Mouse (Mus musculus): Measurements from ENCODE around the gene Atrnl1.
A peak's percentile ranks its signal among the peaks of the same experiment; 100 is the strongest.

Gene Atrnl1

GRCm38 (mm10) chr19:58112151-58112550 lies 501.3 kb downstream of the Atrnl1 start:
- no peak for DNase-seq (ENCODE audit: low read depth, low spot score)

GRCm38 (mm10) chr19:58113092-58113731 lies 502.4 kb downstream of the Atrnl1 start:
- DNase-seq (ENCODE audit: low read depth, low spot score): no peak

GRCm38 (mm10) chr19:58117595-58117994 lies 506.8 kb downstream of the Atrnl1 start:
- DNase-seq (ENCODE audit: low read depth, low spot score): no peak

- DNase-seq (ENCODE audit: low read depth, low spot score): no peak
Measured at GRCm38 (mm10) chr19:58118141-58118835, 507.5 kb downstream of the Atrnl1 start.

GRCm38 (mm10) chr19:58118864-58119263 lies 508.0 kb downstream of the Atrnl1 start:
- DNase-seq (ENCODE audit: low read depth, low spot score): no peak

GRCm38 (mm10) chr19:58119681-58120173 lies 508.9 kb downstream of the Atrnl1 start:
- no peak for DNase-seq (ENCODE audit: low read depth, low spot score)

GRCm38 (mm10) chr19:58120661-58121060 lies 509.8 kb downstream of the Atrnl1 start:
- DNase-seq (ENCODE audit: low read depth, low spot score): no peak

GRCm38 (mm10) chr19:58121628-58122027 lies 510.8 kb downstream of the Atrnl1 start:
- no peak for DNase-seq (ENCODE audit: low read depth, low spot score)

GRCm38 (mm10) chr19:58123620-58124019 lies 512.8 kb downstream of the Atrnl1 start:
- DNase-seq (ENCODE audit: low read depth, low spot score): no peak

GRCm38 (mm10) chr19:58124566-58124965 lies 513.7 kb downstream of the Atrnl1 start:
- no peak for DNase-seq (ENCODE audit: low read depth, low spot score)

- no peak for DNase-seq (ENCODE audit: low read depth, low spot score)
Measured at GRCm38 (mm10) chr19:58125010-58125409, 514.2 kb downstream of the Atrnl1 start.

GRCm38 (mm10) chr19:58131896-58132295 lies 521.1 kb downstream of the Atrnl1 start:
- no peak for DNase-seq (ENCODE audit: low read depth, low spot score)

GRCm38 (mm10) chr19:58140191-58140784 lies 529.5 kb downstream of the Atrnl1 start:
- no peak for DNase-seq (ENCODE audit: low read depth, low spot score)

- peak; percentile 78 for DNase-seq (ENCODE audit: low read depth, low spot score)
Measured at GRCm38 (mm10) chr19:58143853-58144454, 533.1 kb downstream of the Atrnl1 start.

- no peak for DNase-seq (ENCODE audit: low read depth, low spot score)
Measured at GRCm38 (mm10) chr19:58145521-58145920, 534.7 kb downstream of the Atrnl1 start.

- no peak for DNase-seq (ENCODE audit: low read depth, low spot score)
Measured at GRCm38 (mm10) chr19:58151257-58151656, 540.4 kb downstream of the Atrnl1 start.

- DNase-seq (ENCODE audit: low read depth, low spot score): no peak
Measured at GRCm38 (mm10) chr19:58161569-58161968, 550.7 kb downstream of the Atrnl1 start.

GRCm38 (mm10) chr19:58164896-58165634 lies 554.2 kb downstream of the Atrnl1 start:
- no peak for DNase-seq (ENCODE audit: low read depth, low spot score)

GRCm38 (mm10) chr19:58165635-58166015 lies 554.8 kb downstream of the Atrnl1 start:
- no peak for DNase-seq (ENCODE audit: low read depth, low spot score)

GRCm38 (mm10) chr19:58166147-58166546 lies 555.3 kb downstream of the Atrnl1 start:
- DNase-seq (ENCODE audit: low read depth, low spot score): no peak

GRCm38 (mm10) chr19:58178410-58178809 lies 567.6 kb downstream of the Atrnl1 start:
- DNase-seq (ENCODE audit: low read depth, low spot score): no peak

GRCm38 (mm10) chr19:58180773-58181172 lies 569.9 kb downstream of the Atrnl1 start:
- DNase-seq (ENCODE audit: low read depth, low spot score): no peak

Measured in CD4-positive helper T cell, adult 2 months (primary cell).